ENCODE assay signal across 9 mouse cellular contexts in the genomic region with DNA sequence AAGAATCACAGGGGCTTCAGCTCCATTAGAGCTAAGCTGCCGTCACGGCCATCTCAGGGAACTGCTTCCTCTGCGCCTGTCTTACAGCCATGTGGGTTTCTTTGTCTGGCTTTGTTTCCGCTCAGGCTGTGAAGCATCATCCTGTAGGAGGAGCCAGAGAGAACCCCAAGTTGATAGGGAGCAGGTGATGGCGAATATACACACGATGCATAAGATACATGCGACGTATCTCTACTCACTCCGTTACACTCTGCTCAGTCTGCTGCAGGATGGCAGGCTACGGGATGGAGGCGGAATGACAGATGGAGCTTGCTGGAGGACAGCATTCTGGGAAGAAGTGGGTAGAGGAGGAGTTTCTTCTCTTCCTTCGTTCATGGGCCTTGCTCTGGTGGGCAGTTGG. TPM values are rescaled to one million over a fixed set of nuclear protein-coding genes. Genes with fewer than 3 reads are reported as not detected.
DNase-seq lines count a peak whose midpoint lies in the region; ATAC-seq and TF ChIP-seq lines count a peak whose summit lies in the region.
"Had no signal": no experiment of that assay in that cellular context is flagged by ENCODE, and none has a peak within 500 bp of the region (broad histone marks: within the 10 kb centered on the region; RNA-seq: fewer than 3 reads in every experiment).

No protein-coding gene starts in this region.

- H3K27me3 ChIP-seq in liver, embryonic 14.5 days (ENCODE audit: control insufficient read depth, insufficient read depth, low read length): no peaks in the 10 kb centered on the region
- no peaks in the 10 kb centered on the region for H3K27me3 ChIP-seq in liver, embryonic 11.5 days (replicated peaks; ENCODE audit: control insufficient read depth, insufficient read depth, low read length)
- H3K27me3 ChIP-seq: liver, embryonic 15.5 days had no signal

- H3K4me3 ChIP-seq in liver, embryonic 14.5 days (ENCODE audit: insufficient read depth in 1 of 2, low read depth in 2 of 2, low read length in 2 of 2): no peak overlapping the region
- no peak overlapping the region for H3K4me3 ChIP-seq in liver, embryonic 11.5 days (ENCODE audit: low read depth, low read length)
- H3K4me3 ChIP-seq: liver, embryonic 15.5 days had no signal

- H3K4me1 ChIP-seq in liver, embryonic 14.5 days (replicated peaks; ENCODE audit: control insufficient read depth in 2 of 2, insufficient read depth in 2 of 2, low read length in 1 of 2): no peaks in the 10 kb centered on the region
- no peaks in the 10 kb centered on the region for H3K4me1 ChIP-seq in liver, embryonic 11.5 days (replicated peaks; ENCODE audit: control insufficient read depth, insufficient read depth, low read length)
- H3K4me1 ChIP-seq: liver, embryonic 15.5 days had no signal

- no peaks in the 10 kb centered on the region for H3K36me3 ChIP-seq in liver, embryonic 14.5 days (replicated peaks; ENCODE audit: control insufficient read depth, insufficient read depth, low read depth)
- H3K36me3 ChIP-seq in liver, embryonic 11.5 days (ENCODE audit: control insufficient read depth, insufficient read depth, low read length): no peaks in the 10 kb centered on the region
- H3K36me3 ChIP-seq: liver, embryonic 15.5 days had no signal

- 60% methylated on average over 12 of the region's 12 CpGs for WGBS in liver, embryonic 14.5 days (ENCODE audit: insufficient replicate concordance)
- WGBS in liver, embryonic 11.5 days: 73% methylated on average over 12 of the region's 12 CpGs

- TF ChIP-seq POLR2A in brain, embryonic 14.5 days (IDR thresholded peaks at IDR 0.05; ENCODE audit: borderline replicate concordance, extremely low read depth, insufficient read depth, insufficient read length, poor library complexity, severe bottlenecking): no peak

- no peak for ATAC-seq in liver, embryonic 14.5 days (ENCODE audit: insufficient read depth)
- ATAC-seq in liver, embryonic 11.5 days (replicated peaks; ENCODE audit: low FRiP score): no peak

- TF ChIP-seq EP300 in liver, embryonic 14.5 days (IDR thresholded peaks at IDR 0.05; ENCODE audit: low read depth): no peak

- no peaks in the 10 kb centered on the region for H3K9me3 ChIP-seq in liver, embryonic 14.5 days (ENCODE audit: control insufficient read depth, low read length)
- no peaks in the 10 kb centered on the region for H3K9me3 ChIP-seq in liver, embryonic 11.5 days (ENCODE audit: control insufficient read depth, low read length)
- H3K9me3 ChIP-seq: liver, embryonic 15.5 days had no signal

- no peak overlapping the region for H3K9ac ChIP-seq in liver, embryonic 14.5 days (replicated peaks)
- no peak overlapping the region for H3K9ac ChIP-seq in liver, embryonic 11.5 days (ENCODE audit: low read depth, low read length)
- H3K9ac ChIP-seq: liver, embryonic 15.5 days had no signal

- no peak for DNase-seq in liver, embryonic 14.5 days (ENCODE audit: low read depth in 3 of 3, low spot score in 3 of 3)
- no peak for DNase-seq in liver, embryonic 11.5 days (ENCODE audit: low spot score)
- DNase-seq in brain, embryonic 14.5 days (ENCODE audit: low read depth): peak; percentile 76
- DNase-seq in left cerebral cortex, adult 11 months (ENCODE audit: low spot score): peak; percentile 53
- peak; percentile 75 for DNase-seq in telencephalon, adult 2 months (ENCODE audit: low read depth, low spot score)
- no peak for DNase-seq in testis, postnatal 14 days (ENCODE audit: low spot score)
- DNase-seq in kidney, postnatal 14 days: no peak
- DNase-seq in adrenal gland, adult 2 months: no peak

- H3K27ac ChIP-seq in liver, embryonic 14.5 days: no peak overlapping the region
- H3K27ac ChIP-seq in liver, embryonic 11.5 days (ENCODE audit: low read depth, low read length): no peak overlapping the region
- H3K27ac ChIP-seq: liver, embryonic 15.5 days had no signal

- no peak overlapping the region for H3K4me2 ChIP-seq in liver, embryonic 14.5 days (ENCODE audit: low read depth)
- no peak overlapping the region for H3K4me2 ChIP-seq in liver, embryonic 11.5 days
- H3K4me2 ChIP-seq: liver, embryonic 15.5 days had no signal

- peak; percentile 32; the same call in 1 of the 2 replicates for TF ChIP-seq CTCF in liver, embryonic 14.5 days (IDR thresholded peaks at IDR 0.05; ENCODE audit: low read depth)
- TF ChIP-seq CTCF in brain, embryonic 14.5 days (IDR thresholded peaks at IDR 0.05; ENCODE audit: borderline replicate concordance, extremely low read depth, insufficient read depth, insufficient read length): peak; percentile 2; the same call in 1 of the 2 replicates

RNA-seq across cellular contexts. Expression of a gene that starts 37.9 kb away (rescaled TPM):
- 9.5 and 22.8 TPM in 2 replicates for polyA plus RNA-seq in liver, embryonic 14.5 days (2012; rRNA removed)
- polyA plus RNA-seq in liver, embryonic 14.5 days (2014; fragmentation: Nextera tagmentation; extraction: Ambion mirVana): 146 and 152 TPM in 2 replicates
- polyA plus RNA-seq in liver, embryonic 11.5 days (2014; fragmentation: Nextera tagmentation; extraction: Ambion mirVana): 419 and 426 TPM in 2 replicates
- polyA plus RNA-seq in brain, embryonic 14.5 days (2012; rRNA removed): 76.9 and 99.6 TPM in 2 replicates
- 100 to 1,000 TPM; 216 to 247 TPM for total RNA-seq in adrenal gland, adult 2 months (2021)
- 26.2 and 46.3 TPM in 2 replicates for polyA plus RNA-seq in adrenal gland, adult 2 months (2012; rRNA removed)

Comparison
In these comparisons a context has a peak if more than half of its experiments do, and no peak if none do; other contexts are left out.
1. DNase-seq: peak in brain, embryonic 14.5 days (single experiment), left cerebral cortex, adult 11 months (single experiment) and telencephalon, adult 2 months (single experiment); none in liver, embryonic 14.5 days (0 of 3), liver, embryonic 11.5 days (single experiment), testis, postnatal 14 days (single experiment), kidney, postnatal 14 days (single experiment) and adrenal gland, adult 2 months (single experiment).